Mouse (Mus musculus) ES-E14 (cell line): ENCODE measurements around the gene Tnfrsf21. TPM values are rescaled to one million over a fixed set of nuclear protein-coding genes. Genes with fewer than 3 reads are reported as not detected.

Experiments used
- DNase-seq: peaks from one replicate; pipeline ENCODE4 v3.0.0-alpha.2; 2013; ENCODE audit warnings: low read depth, low spot score
- H3K27ac ChIP-seq: 2 replicates; pipeline ENCODE4 v1.5.1; 2012; ENCODE audit warnings: low read depth, mild to moderate bottlenecking, low read length, moderate library complexity, mixed read lengths; ENCODE audit not compliant: poor library complexity, insufficient read depth, severe bottlenecking
- H3K36me3 ChIP-seq: 2 replicates; pipeline ENCODE4 v1.6.1; 2012; ENCODE audit warnings: mild to moderate bottlenecking, low read length, moderate library complexity, mixed read lengths; ENCODE audit not compliant: control insufficient read depth, poor library complexity, insufficient read depth, severe bottlenecking
- H3K4me1 ChIP-seq, 2 experiments: fragments of 150-350 bp in 1 of 2; sonication (generic) in 1 of 2; 2 replicates each; pipeline ENCODE4 v1.6.1; 2012; ENCODE audit warnings: low read length in 2 of 2, mild to moderate bottlenecking in 1 of 2, mixed read lengths in 1 of 2; ENCODE audit not compliant: control insufficient read depth in 2 of 2, insufficient read depth in 2 of 2, poor library complexity in 1 of 2
- H3K4me3 ChIP-seq, 2 experiments: fragments of 150-350 bp in 1 of 2; sonication (generic) in 1 of 2; 2 replicates each; pipeline ENCODE4 v1.5.1; 2012; ENCODE audit warnings: low read length in 2 of 2, low read depth in 1 of 2, mild to moderate bottlenecking in 1 of 2, mixed read lengths in 1 of 2; ENCODE audit not compliant: insufficient read depth in 1 of 2, poor library complexity in 1 of 2, severe bottlenecking in 1 of 2
- H3K9ac ChIP-seq: 2 replicates; pipeline ENCODE4 v1.6.1; 2012; ENCODE audit warnings: low read depth, mild to moderate bottlenecking, low read length, mixed read lengths; ENCODE audit not compliant: poor library complexity, insufficient read depth, severe bottlenecking
- H3K9me3 ChIP-seq: fragments of 150-350 bp; sonication (generic); 2 replicates; pipeline ENCODE4 v1.6.1; 2012; ENCODE audit warnings: low read depth, mild to moderate bottlenecking, low read length; ENCODE audit not compliant: control insufficient read depth, insufficient read depth
- CHD2 ChIP-seq: IDR thresholded peaks from 2 replicates; pipeline ENCODE4 v1.6.1; 2014; ENCODE audit warnings: mild to moderate bottlenecking, low read depth, low read length, inconsistent platforms
- HCFC1 ChIP-seq: IDR thresholded peaks from 2 replicates; pipeline ENCODE4 v1.6.1; 2012; ENCODE audit warnings: low read length, inconsistent platforms, borderline replicate concordance; ENCODE audit not compliant: insufficient read depth
- MAFK ChIP-seq: IDR thresholded peaks from 2 replicates; pipeline ENCODE4 v1.6.1; 2014; ENCODE audit warnings: mild to moderate bottlenecking, low read depth, low read length, inconsistent platforms; ENCODE audit not compliant: insufficient read depth
- ZC3H11A ChIP-seq: IDR thresholded peaks from 2 replicates; pipeline ENCODE4 v1.6.1; 2012; ENCODE audit warnings: low read depth, mild to moderate bottlenecking, inconsistent platforms, low read length, borderline replicate concordance
- ZNF384 ChIP-seq: IDR thresholded peaks from 2 replicates; pipeline ENCODE4 v1.6.1; 2012; ENCODE audit warnings: low read depth, low read length, inconsistent platforms
- in situ Hi-C, 2 experiments: fragments of 600-800 bp; cut with MboI; formaldehyde crosslinking; loops; one replicate each; pipeline ENCODE4 v1.15.1; 2025; ENCODE audit warnings: low sequenced_read_pairs in 2 of 2, inconsistent platforms in 1 of 2; ENCODE audit not compliant: unreplicated experiment in 2 of 2
- total RNA-seq: library from RNA; depleted of rRNA; stranded (reverse); fragments of 300-350 nt; gene quantifications from 2 replicates; pipeline ENCODE4 v1.2.3, GENCODE M21; 2012

The Tnfrsf21 gene
- total RNA-seq, 1 experiment = 19.8 TPM

- H3K4me1 ChIP-seq = peaks cover 0 to under 1% of the 10 kb centered on the region in 2 experiments; a peak in 1 of 4 replicates
- DNase-seq = no peak
- H3K4me3 ChIP-seq = no peak overlapping the region
- no peak for TF ChIP-seq MAFK
- no peak for TF ChIP-seq HCFC1
- no peak for TF ChIP-seq CHD2
- no peak for TF ChIP-seq ZC3H11A
- TF ChIP-seq ZNF384 = no peak
- no peaks in the 10 kb centered on the region for H3K36me3 ChIP-seq
- H3K9me3 ChIP-seq = no peaks in the 10 kb centered on the region
- H3K27ac ChIP-seq = no peak overlapping the region
- H3K9ac ChIP-seq = no peak overlapping the region
- in situ Hi-C loops = no loop called here
Observed at GRCm38 (mm10) chr17:43114086-43114581, 97.8 kb downstream of the Tnfrsf21 start.

GRCm38 (mm10) chr17:43114926-43115325 lies 98.6 kb downstream of the Tnfrsf21 start:
- no peak for TF ChIP-seq CHD2
- no peak overlapping the region for H3K4me3 ChIP-seq
- in situ Hi-C loops = no loop called here
- peaks cover 0 to 4% of the 10 kb centered on the region in 2 experiments; a peak in 2 of 4 replicates for H3K4me1 ChIP-seq
- no peak for DNase-seq
- no peaks in the 10 kb centered on the region for H3K9me3 ChIP-seq
- no peaks in the 10 kb centered on the region for H3K36me3 ChIP-seq
- no peak overlapping the region for H3K9ac ChIP-seq
- H3K27ac ChIP-seq = no peak overlapping the region

DNA sequence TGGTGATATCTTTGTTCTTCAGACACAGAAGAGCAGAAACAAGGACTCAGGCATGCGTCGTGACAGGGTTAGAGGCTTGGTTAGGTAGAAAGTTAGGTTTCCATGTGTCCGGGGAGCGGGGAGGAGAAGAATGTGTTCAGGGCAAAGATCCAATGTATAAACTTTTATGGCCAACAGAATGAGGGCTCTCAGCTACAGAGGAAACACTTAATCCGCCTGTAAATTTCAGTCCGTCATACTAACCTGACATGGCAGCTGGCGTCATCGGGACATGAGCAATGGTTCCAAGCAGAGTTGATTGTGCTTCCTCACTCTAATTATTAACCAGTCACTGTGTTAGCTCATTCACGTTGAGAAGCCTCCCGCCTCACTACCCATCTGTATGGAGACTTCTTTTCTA lies 100.4 kb downstream of the Tnfrsf21 start:
- no peaks in the 10 kb centered on the region for H3K9me3 ChIP-seq
- no peak for TF ChIP-seq ZC3H11A
- no peak for TF ChIP-seq CHD2
- no peak for TF ChIP-seq HCFC1
- no peak for TF ChIP-seq MAFK
- TF ChIP-seq ZNF384 = no peak
- no peak overlapping the region for H3K4me3 ChIP-seq
- peaks cover 0 to 4% of the 10 kb centered on the region in 2 experiments; a peak in 2 of 4 replicates for H3K4me1 ChIP-seq
- DNase-seq = no peak
- H3K27ac ChIP-seq = no peak overlapping the region
- in situ Hi-C loops = no loop called here
- H3K9ac ChIP-seq = no peak overlapping the region
- no peaks in the 10 kb centered on the region for H3K36me3 ChIP-seq

DNA sequence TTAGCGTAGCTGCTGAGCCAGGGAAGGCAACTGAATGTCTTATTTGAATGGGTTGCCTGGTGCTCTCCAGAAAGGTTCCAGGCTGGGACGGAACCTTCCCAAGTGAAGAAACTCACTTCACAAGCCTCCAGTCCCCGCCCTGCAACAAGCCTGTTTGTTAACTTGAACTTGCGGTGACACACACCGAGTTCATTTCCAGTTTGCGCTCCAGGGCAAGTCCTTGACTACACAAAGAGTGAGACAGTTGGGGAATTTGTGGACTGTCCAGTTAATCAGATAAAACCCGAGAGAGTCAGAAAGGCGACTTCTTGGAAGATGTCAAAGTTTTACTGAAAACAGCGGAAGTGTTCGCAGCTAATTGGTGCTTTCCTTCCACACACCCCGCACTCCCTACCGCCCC lies 103.1 kb downstream of the Tnfrsf21 start:
- Histone ChIP-seq H3K4me1 (peaks cover 0 to 4% of the 10 kb centered on the region in 2 experiments; a peak in 2 of 4 replicates), H3K27ac (no peak overlapping the region), H3K36me3 (no peaks in the 10 kb centered on the region), H3K9ac (no peak overlapping the region), H3K9me3 (no peaks in the 10 kb centered on the region), H3K4me3 (no peak overlapping the region)
- TF ChIP-seq ZNF384 (no peak), HCFC1 (no peak), ZC3H11A (no peak), MAFK (no peak), CHD2 (no peak)
- in situ Hi-C loops = no loop called here
- no peak for DNase-seq

DNA sequence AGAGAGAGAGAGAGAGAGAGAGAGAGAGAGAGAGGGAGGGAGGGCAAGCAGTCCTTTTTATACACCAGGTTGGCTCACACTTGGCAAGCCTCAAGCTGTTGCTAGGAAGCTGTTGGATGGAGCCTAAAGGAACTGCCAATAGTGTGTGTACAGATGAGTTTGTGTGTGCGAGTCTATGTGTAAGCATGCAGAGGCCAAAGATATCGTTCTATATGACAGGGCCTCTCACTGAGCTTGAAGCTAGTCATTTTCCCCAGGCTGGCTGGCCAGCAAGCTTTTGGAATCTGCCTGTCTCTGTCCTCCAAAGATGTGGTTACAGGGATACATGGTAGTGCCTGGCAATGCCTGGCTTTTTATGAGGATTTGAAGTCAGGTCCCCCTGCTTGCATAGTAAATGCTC lies 104.7 kb downstream of the Tnfrsf21 start:
- TF ChIP-seq CHD2 (no peak), MAFK (no peak), ZNF384 (no peak), ZC3H11A (no peak), HCFC1 (no peak)
- Histone ChIP-seq H3K4me1 (peaks cover 0 to 4% of the 10 kb centered on the region in 2 experiments; a peak in 2 of 4 replicates), H3K9me3 (no peaks in the 10 kb centered on the region), H3K4me3 (no peak overlapping the region), H3K27ac (no peak overlapping the region), H3K9ac (no peak overlapping the region), H3K36me3 (no peaks in the 10 kb centered on the region)
- no peak for DNase-seq
- in situ Hi-C loops = no loop called here
